47 mouse cellular contexts compared by ENCODE assay signal in the genomic region with DNA sequence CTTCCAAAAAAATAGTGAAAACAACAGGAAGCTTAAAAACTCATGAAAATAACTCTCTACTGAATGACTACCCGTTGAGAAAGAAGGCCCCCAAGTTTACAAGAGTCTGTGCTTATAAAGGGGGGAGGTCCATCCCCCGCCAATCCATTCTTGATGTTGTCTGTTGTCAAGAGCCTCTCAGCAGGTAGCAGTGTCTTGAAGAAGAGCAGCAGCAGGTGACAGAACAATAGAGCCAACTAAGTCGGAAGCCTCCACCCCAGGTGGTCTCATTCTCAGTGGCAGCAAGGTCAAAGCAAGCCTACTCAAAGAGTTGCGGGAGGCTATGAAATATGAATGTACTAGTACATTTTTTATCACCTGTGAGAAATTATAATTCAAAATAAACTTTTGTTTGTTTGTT. TPM values are rescaled to one million over a fixed set of nuclear protein-coding genes. Genes with fewer than 3 reads are reported as not detected.
"Had no signal": no experiment of that assay in that cellular context is flagged by ENCODE, and none has a peak within 500 bp of the region (broad histone marks: within the 10 kb centered on the region; RNA-seq: fewer than 3 reads in every experiment).

No protein-coding gene starts in this region.

- H3K9ac ChIP-seq: limb, embryonic 12.5 days; limb, embryonic 13.5 days; limb, embryonic 15.5 days; liver, embryonic 12.5 days; liver, embryonic 13.5 days; liver, embryonic 14.5 days; liver, embryonic 15.5 days; liver, postnatal 0 days; lung, embryonic 14.5 days; lung, embryonic 15.5 days; midbrain, embryonic 12.5 days; midbrain, embryonic 13.5 days; midbrain, embryonic 15.5 days; neural tube, embryonic 12.5 days; neural tube, embryonic 13.5 days had no signal

- H3K27ac ChIP-seq: limb, embryonic 10.5 days; limb, embryonic 12.5 days; limb, embryonic 13.5 days; limb, embryonic 15.5 days; liver, embryonic 12.5 days; liver, embryonic 13.5 days; liver, embryonic 14.5 days; liver, embryonic 15.5 days; lung, embryonic 15.5 days; macrophage; midbrain, embryonic 10.5 days; midbrain, embryonic 12.5 days; midbrain, embryonic 13.5 days; midbrain, embryonic 15.5 days; neural tube, embryonic 12.5 days; neural tube, embryonic 13.5 days had no signal

- H3K4me1 ChIP-seq: limb, embryonic 10.5 days; limb, embryonic 12.5 days; limb, embryonic 13.5 days; limb, embryonic 15.5 days; liver, embryonic 12.5 days; liver, embryonic 13.5 days; liver, embryonic 15.5 days; lung, embryonic 15.5 days; megakaryocyte, embryonic 14.5 days; midbrain, embryonic 10.5 days; midbrain, embryonic 12.5 days; midbrain, embryonic 13.5 days; midbrain, embryonic 15.5 days; neural tube, embryonic 12.5 days; neural tube, embryonic 13.5 days had no signal

- H3K36me3 ChIP-seq: limb, embryonic 10.5 days; limb, embryonic 12.5 days; limb, embryonic 13.5 days; limb, embryonic 15.5 days; liver, embryonic 12.5 days; liver, embryonic 13.5 days; liver, embryonic 15.5 days; lung, embryonic 15.5 days; midbrain, embryonic 10.5 days; midbrain, embryonic 12.5 days; midbrain, embryonic 13.5 days; midbrain, embryonic 15.5 days; neural tube, embryonic 12.5 days; neural tube, embryonic 13.5 days had no signal

- ATAC-seq: liver, embryonic 12.5 days; liver, postnatal 0 days; lung, postnatal 0 days; midbrain, embryonic 13.5 days; midbrain, embryonic 15.5 days; midbrain, embryonic 16.5 days had no signal

- H3K4me3 ChIP-seq: limb, embryonic 10.5 days; limb, embryonic 12.5 days; limb, embryonic 13.5 days; limb, embryonic 15.5 days; liver, embryonic 12.5 days; liver, embryonic 13.5 days; liver, embryonic 15.5 days; lung, embryonic 15.5 days; megakaryocyte, embryonic 14.5 days; midbrain, embryonic 10.5 days; midbrain, embryonic 12.5 days; midbrain, embryonic 13.5 days; midbrain, embryonic 15.5 days; myocyte; neural tube, embryonic 12.5 days; neural tube, embryonic 13.5 days had no signal

- H3K27me3 ChIP-seq: limb, embryonic 12.5 days; limb, embryonic 13.5 days; limb, embryonic 15.5 days; liver, embryonic 12.5 days; liver, embryonic 13.5 days; liver, embryonic 15.5 days; lung, embryonic 15.5 days; megakaryocyte, embryonic 14.5 days; midbrain, embryonic 12.5 days; midbrain, embryonic 13.5 days; midbrain, embryonic 15.5 days; neural tube, embryonic 12.5 days; neural tube, embryonic 13.5 days had no signal

- H3K9me3 ChIP-seq: limb, embryonic 10.5 days; limb, embryonic 12.5 days; limb, embryonic 15.5 days; liver, embryonic 13.5 days; lung, embryonic 15.5 days; midbrain, embryonic 12.5 days; midbrain, embryonic 13.5 days; neural tube, embryonic 13.5 days had no signal

- DNase-seq: left cerebral cortex, postnatal 4 days; liver; liver, embryonic 13.5 days; liver, postnatal 0 days; lung, adult 18-20 months; lung, adult 2 months; lung, embryonic 14.5 days; lung, postnatal 10 days; lung, postnatal 14 days; lung, postnatal 4 days; midbrain, embryonic 14.5 days had no signal

- H3K4me2 ChIP-seq: limb, embryonic 12.5 days; limb, embryonic 13.5 days; limb, embryonic 15.5 days; liver, embryonic 11.5 days; liver, embryonic 12.5 days; liver, embryonic 13.5 days; liver, embryonic 15.5 days; lung, embryonic 14.5 days; lung, embryonic 15.5 days; midbrain, embryonic 11.5 days; midbrain, embryonic 12.5 days; midbrain, embryonic 13.5 days; midbrain, embryonic 15.5 days; neural tube, embryonic 12.5 days; neural tube, embryonic 13.5 days had no signal

RNA-seq across cellular contexts. Expression of a gene that starts 15.8 kb away (rescaled TPM):
- total RNA-seq: left cerebral cortex, postnatal 10 days; left cerebral cortex, postnatal 14 days; left cerebral cortex, postnatal 25 days; left cerebral cortex, postnatal 36 days; left cerebral cortex, postnatal 4 days; liver, adult 2 months; megakaryocyte progenitor cell, adult 5-6 weeks; megakaryocyte, adult 5-6 weeks; megakaryocyte-erythroid progenitor cell, adult 5-6 weeks; midbrain, postnatal 0 days; monocyte, adult 5-6 weeks had no signal
- polyA plus RNA-seq: limb, embryonic 10.5 days; limb, embryonic 11.5 days; limb, embryonic 12.5 days; limb, embryonic 13.5 days; limb, embryonic 14.5 days; limb, embryonic 15.5 days; liver, adult 2 months; liver, embryonic 11.5 days; liver, embryonic 12.5 days; liver, embryonic 13.5 days; liver, embryonic 14.5 days; liver, embryonic 15.5 days; liver, embryonic 16.5 days; liver, postnatal 0 days; lung, adult 2 months; lung, embryonic 14.5 days; lung, embryonic 15.5 days; lung, embryonic 16.5 days; lung, postnatal 0 days; macrophage; midbrain, embryonic 10.5 days; midbrain, embryonic 11.5 days; midbrain, embryonic 12.5 days; midbrain, embryonic 13.5 days; midbrain, embryonic 14.5 days; midbrain, embryonic 15.5 days; midbrain, embryonic 16.5 days; midbrain, postnatal 0 days; myocyte; neural tube, embryonic 11.5 days; neural tube, embryonic 12.5 days; neural tube, embryonic 13.5 days had no signal
